Mouse (Mus musculus) limb, embryonic 11.5 days (tissue): ENCODE data around the gene Lilr4b. TPM values are rescaled to one million over a fixed set of nuclear protein-coding genes. Genes with fewer than 3 reads are reported as not detected.
"Not testable (repeated sequence)": the region's sequence is repeated elsewhere in the genome, so short reads cannot be mapped to it uniquely, and the experiment has no call there.

Experiments
- ATAC-seq: fragments of 200-750 bp; cut with Nextera tagmentation; 2 replicates; pipeline ENCODE4 v1.8.0; 2017; ENCODE audit warnings: low read depth; ENCODE audit not compliant: insufficient number of reproducible peaks, low FRiP score, low TSS enrichment
- DNase-seq: peaks from one replicate; pipeline ENCODE4 v3.0.0-alpha.2; 2015; ENCODE audit warnings: low spot score
- H3K27ac ChIP-seq: fragments of 300-500 bp; sonication (generic); replicated peaks from 2 replicates; pipeline ENCODE4 v1.5.1; 2014; ENCODE audit warnings: low read depth, mild to moderate bottlenecking, low read length
- H3K27me3 ChIP-seq: fragments of 300-500 bp; sonication (generic); 2 replicates; pipeline ENCODE4 v1.6.1; 2014; ENCODE audit warnings: mild to moderate bottlenecking, low read length, mixed read lengths; ENCODE audit not compliant: control insufficient read depth, insufficient read depth
- H3K36me3 ChIP-seq: fragments of 300-500 bp; sonication (generic); 2 replicates; pipeline ENCODE4 v1.6.1; 2014; ENCODE audit warnings: mild to moderate bottlenecking, low read length, moderate library complexity, mixed read lengths; ENCODE audit not compliant: control insufficient read depth, insufficient read depth
- H3K4me1 ChIP-seq: fragments of 300-500 bp; sonication (generic); 2 replicates; pipeline ENCODE4 v1.6.1; 2014; ENCODE audit warnings: low read length, mixed read lengths; ENCODE audit not compliant: control insufficient read depth, insufficient read depth
- H3K4me2 ChIP-seq: fragments of 300-500 bp; sonication (generic); 2 replicates; pipeline ENCODE4 v1.6.1; 2014; ENCODE audit warnings: low read depth, mild to moderate bottlenecking, moderate library complexity; ENCODE audit not compliant: severe bottlenecking
- H3K4me3 ChIP-seq: fragments of 300-500 bp; sonication (generic); 2 replicates; pipeline ENCODE4 v1.5.1; 2014; ENCODE audit warnings: low read depth, low read length
- H3K9ac ChIP-seq: fragments of 300-500 bp; sonication (generic); 2 replicates; pipeline ENCODE4 v1.6.1; 2014; ENCODE audit warnings: mild to moderate bottlenecking, low read length
- H3K9me3 ChIP-seq: fragments of 300-500 bp; sonication (generic); 2 replicates; pipeline ENCODE4 v1.6.1; 2016; ENCODE audit warnings: low read length; ENCODE audit not compliant: control insufficient read depth
- WGBS: fragments of 180-500 bp; shearing (Covaris S2); extraction: QIAGEN DNeasy Blood & Tissue Kit; methylation state at CpG from one replicate; pipeline ENCODE4 v1.1.7; 2014; 5-methylcytosine and 5-hydroxymethylcytosine counted together
- polyA plus RNA-seq: library from polyadenylated mRNA; unstranded; fragments of >200 nt; fragmentation: Nextera tagmentation; extraction: Ambion mirVana; gene quantifications from 2 replicates; pipeline ENCODE4 v1.2.1, GENCODE M21; 2014

Lilr4b gene
- polyA plus RNA-seq, result not detected in 2 replicates

- not testable (repeated sequence) for H3K9ac ChIP-seq, H3K36me3 ChIP-seq, DNase-seq, H3K27ac ChIP-seq, ATAC-seq, H3K9me3 ChIP-seq, H3K4me1 ChIP-seq, H3K4me2 ChIP-seq, H3K4me3 ChIP-seq, H3K27me3 ChIP-seq
- WGBS, result 97% methylated on average over 1 of the region's 3 CpGs
Measured at GRCm38 (mm10) chr10:51480397-51480796, at the start of gene Lilr4b, which contains the start of gene Gm49339. TSS of gene Lilr4b (plus strand) at chr10:51480632. TSS of gene Gm49339 (plus strand) at chr10:51480612.

- H3K4me2 ChIP-seq, result no peak overlapping the region
- no peak overlapping the region for H3K27ac ChIP-seq
- ATAC-seq (no peak), DNase-seq (no peak)
- no peaks in the 10 kb centered on the region for H3K4me1 ChIP-seq
- no peaks in the 10 kb centered on the region for H3K27me3 ChIP-seq
- H3K9ac ChIP-seq, result no peak overlapping the region
- H3K9me3 ChIP-seq, result no peaks in the 10 kb centered on the region
- no peaks in the 10 kb centered on the region for H3K36me3 ChIP-seq
- H3K4me3 ChIP-seq, result no peak overlapping the region
Measured at GRCm38 (mm10) chr10:51432940-51433339, 47.5 kb upstream of the Lilr4b start.

GRCm38 (mm10) chr10:51435684-51436083 lies 44.7 kb upstream of the Lilr4b start:
- H3K27ac ChIP-seq, result no peak overlapping the region
- H3K4me3 ChIP-seq, result no peak overlapping the region
- no peak for ATAC-seq
- WGBS, result 83% methylated on average over 3 of the region's 3 CpGs
- H3K9ac ChIP-seq, result no peak overlapping the region
- no peaks in the 10 kb centered on the region for H3K27me3 ChIP-seq
- H3K36me3 ChIP-seq, result no peaks in the 10 kb centered on the region
- no peaks in the 10 kb centered on the region for H3K9me3 ChIP-seq
- H3K4me2 ChIP-seq, result no peak overlapping the region
- DNase-seq, result no peak
- no peaks in the 10 kb centered on the region for H3K4me1 ChIP-seq

DNA sequence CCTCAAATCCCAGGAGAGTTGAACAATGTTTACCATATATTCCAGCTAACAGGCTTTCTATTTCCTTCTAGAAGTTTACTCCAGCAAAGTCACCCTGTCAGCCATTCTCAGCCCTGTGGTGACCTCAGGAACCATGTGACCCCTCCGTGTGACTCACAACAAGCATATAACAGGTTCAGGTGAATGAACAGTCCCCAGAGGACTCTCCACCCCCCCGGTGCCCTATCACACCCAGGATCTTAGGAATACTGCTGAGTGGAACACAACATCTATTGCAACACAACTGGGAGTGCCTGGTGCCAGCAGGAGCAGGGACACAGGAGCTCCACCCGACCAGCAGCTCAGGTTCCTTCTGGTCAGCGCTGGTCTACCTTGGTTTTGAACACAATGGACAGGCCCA lies 28.8 kb upstream of the Lilr4b start:
- no peak for DNase-seq
- Histone ChIP-seq H3K27ac (no peak overlapping the region), H3K4me2 (no peak overlapping the region), H3K4me3 (no peak overlapping the region), H3K36me3 (no peaks in the 10 kb centered on the region), H3K27me3 (no peaks in the 10 kb centered on the region), H3K9ac (no peak overlapping the region), H3K4me1 (no peaks in the 10 kb centered on the region), H3K9me3 (no peaks in the 10 kb centered on the region)
- ATAC-seq, result no peak
- WGBS, result 87% methylated on average over 4 of the region's 4 CpGs

DNA sequence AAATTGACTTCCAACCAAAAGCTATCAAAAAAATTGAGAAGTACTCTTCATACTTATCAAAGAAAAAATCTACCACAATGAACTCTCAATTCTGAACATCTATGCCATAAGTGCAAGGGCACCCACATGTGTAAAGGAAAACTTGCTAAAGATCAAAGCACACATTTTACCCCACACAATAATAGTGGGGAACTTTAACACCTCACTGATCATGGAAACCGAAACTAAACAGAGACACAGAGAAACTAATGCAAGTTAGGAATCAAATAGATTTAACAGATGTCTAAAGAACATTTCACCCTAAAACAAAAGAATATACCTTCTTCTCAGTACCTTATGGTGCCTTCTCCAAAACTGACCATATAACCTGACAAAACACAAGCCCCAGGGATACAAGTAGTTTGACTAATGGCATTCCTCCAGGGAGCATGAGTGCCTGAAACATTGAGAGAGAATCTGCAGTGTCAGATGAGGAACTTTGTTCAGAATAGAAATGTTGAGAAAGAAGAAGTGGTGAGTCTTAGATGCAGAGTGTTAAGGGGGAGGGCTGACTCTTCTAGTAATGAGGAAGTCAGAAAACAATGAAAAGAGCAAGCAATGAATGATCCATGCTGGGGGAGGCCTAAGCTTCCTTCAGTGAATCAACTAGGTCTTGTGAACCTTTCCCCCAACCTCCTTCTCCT lies 26.7 kb upstream of the Lilr4b start:
- DNase-seq (no peak), ATAC-seq (no peak)
- H3K4me3 ChIP-seq, result no peak overlapping the region
- WGBS, result 77% methylated on average over 1 of the region's 1 CpGs
- no peaks in the 10 kb centered on the region for H3K4me1 ChIP-seq
- no peaks in the 10 kb centered on the region for H3K36me3 ChIP-seq
- no peak overlapping the region for H3K9ac ChIP-seq
- no peak overlapping the region for H3K4me2 ChIP-seq
- H3K9me3 ChIP-seq, result no peaks in the 10 kb centered on the region
- no peaks in the 10 kb centered on the region for H3K27me3 ChIP-seq
- no peak overlapping the region for H3K27ac ChIP-seq

DNA sequence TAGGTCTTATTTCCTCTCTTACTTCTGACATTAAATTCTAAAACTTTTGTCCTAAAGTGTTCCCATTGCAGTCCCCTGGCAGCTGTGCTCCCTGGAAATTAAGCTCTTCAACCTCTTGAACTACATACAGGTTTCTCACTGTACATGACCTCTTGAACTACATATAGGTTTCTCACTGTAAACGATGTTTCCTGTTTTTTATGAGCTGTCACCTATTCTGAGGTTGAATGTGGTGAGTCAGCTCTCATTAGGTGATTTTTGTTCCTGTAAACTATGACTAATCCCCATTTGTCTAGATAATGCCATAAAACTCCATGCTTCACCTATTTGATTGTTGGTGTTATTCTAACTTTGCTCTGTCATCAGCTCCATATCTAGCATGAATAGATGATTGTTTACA lies 26.1 kb upstream of the Lilr4b start:
- H3K4me1 ChIP-seq, result no peaks in the 10 kb centered on the region
- no peak overlapping the region for H3K4me2 ChIP-seq
- H3K4me3 ChIP-seq, result no peak overlapping the region
- H3K27me3 ChIP-seq, result no peaks in the 10 kb centered on the region
- H3K9me3 ChIP-seq, result no peaks in the 10 kb centered on the region
- no peak overlapping the region for H3K9ac ChIP-seq
- 65% methylated on average over 1 of the region's 1 CpGs for WGBS
- ATAC-seq (no peak), DNase-seq (no peak)
- H3K27ac ChIP-seq, result no peak overlapping the region
- no peaks in the 10 kb centered on the region for H3K36me3 ChIP-seq

DNA sequence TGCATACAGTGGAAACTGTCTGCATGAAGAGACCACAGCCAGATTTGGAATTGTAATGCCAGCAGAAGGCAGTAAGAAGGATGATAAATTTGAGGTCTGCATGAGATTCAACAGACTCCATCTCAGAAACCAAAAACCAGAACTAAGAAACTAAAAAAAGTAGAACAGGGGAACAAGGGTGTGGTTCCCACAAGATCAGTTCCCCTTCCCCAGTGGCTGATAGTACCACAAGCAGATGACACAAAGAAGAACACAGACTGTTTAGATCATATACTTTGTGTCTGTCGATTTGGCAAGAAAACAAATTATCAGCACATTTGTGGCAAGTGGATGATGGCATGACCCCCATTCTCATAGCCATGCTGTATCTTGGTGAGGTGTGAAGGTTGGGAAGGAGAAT lies 24.7 kb upstream of the Lilr4b start:
- no peak overlapping the region for H3K4me2 ChIP-seq
- no peaks in the 10 kb centered on the region for H3K4me1 ChIP-seq
- no peaks in the 10 kb centered on the region for H3K9me3 ChIP-seq
- ATAC-seq, result no peak
- H3K36me3 ChIP-seq, result no peaks in the 10 kb centered on the region
- no peaks in the 10 kb centered on the region for H3K27me3 ChIP-seq
- 75% methylated on average over 1 of the region's 1 CpGs for whole genome bisulfite sequencing
- no peak for DNase-seq
- H3K27ac ChIP-seq, result no peak overlapping the region
- H3K9ac ChIP-seq, result no peak overlapping the region
- no peak overlapping the region for H3K4me3 ChIP-seq

GRCm38 (mm10) chr10:51456369-51456768 lies 24.1 kb upstream of the Lilr4b start:
- H3K36me3 ChIP-seq, result no peaks in the 10 kb centered on the region
- no peak overlapping the region for H3K4me2 ChIP-seq
- no peak for DNase-seq
- no peak overlapping the region for H3K27ac ChIP-seq
- H3K4me3 ChIP-seq, result no peak overlapping the region
- no peak overlapping the region for H3K9ac ChIP-seq
- H3K9me3 ChIP-seq, result no peaks in the 10 kb centered on the region
- no peaks in the 10 kb centered on the region for H3K27me3 ChIP-seq
- no peak for ATAC-seq
- H3K4me1 ChIP-seq, result no peaks in the 10 kb centered on the region
- WGBS, result 82% methylated on average over 4 of the region's 4 CpGs

GRCm38 (mm10) chr10:51463800-51464199 lies 16.6 kb upstream of the Lilr4b start:
- H3K4me1 ChIP-seq, H3K4me2 ChIP-seq, DNase-seq, H3K27ac ChIP-seq, H3K36me3 ChIP-seq, H3K4me3 ChIP-seq, H3K27me3 ChIP-seq, H3K9me3 ChIP-seq, H3K9ac ChIP-seq, ATAC-seq: not testable (repeated sequence)
- 66% methylated on average over 4 of the region's 4 CpGs for WGBS
